Mouse (Mus musculus) frontal cortex, postnatal 14 days (tissue): Measurements from ENCODE around the gene Ggt1.
A peak's percentile ranks its signal among the peaks of the same experiment; 100 is the strongest.

Experiments used
- DNase-seq, 2 experiments: peaks; one replicate each; pipeline ENCODE4 v3.0.0; 2022; ENCODE audit warnings: low spot score in 2 of 2

The Ggt1 gene

GRCm38 (mm10) chr10:75571937-75572336, 10.5 kb downstream of the Ggt1 start:
- DNase-seq, result no peak

GRCm38 (mm10) chr10:75573181-75573580, 11.8 kb downstream of the Ggt1 start:
- no peak for DNase-seq

- no peak for DNase-seq
Measured at GRCm38 (mm10) chr10:75573965-75574364, 12.6 kb downstream of the Ggt1 start.

- no peak for DNase-seq
Measured at GRCm38 (mm10) chr10:75579129-75579528, 17.7 kb downstream of the Ggt1 start.

GRCm38 (mm10) chr10:75585876-75586552, 24.6 kb downstream of the Ggt1 start:
- peak; percentile 74 to 88 for DNase-seq

GRCm38 (mm10) chr10:75586553-75586879, 25.1 kb downstream of the Ggt1 start:
- no peak for DNase-seq

- DNase-seq, result no peak
Measured at GRCm38 (mm10) chr10:75587781-75588180, 26.4 kb downstream of the Ggt1 start.

GRCm38 (mm10) chr10:75588336-75588735, 26.9 kb downstream of the Ggt1 start:
- DNase-seq, result no peak

- no peak for DNase-seq
Measured at GRCm38 (mm10) chr10:75589129-75589528, 27.7 kb downstream of the Ggt1 start, which contains the start of gene Ggt5. Gene Ggt5 (plus strand): TSS chr10:75589340.

GRCm38 (mm10) chr10:75589651-75590050, 28.2 kb downstream of the Ggt1 start:
- DNase-seq, result no peak

- DNase-seq, result no peak
Measured at GRCm38 (mm10) chr10:75591211-75591894, 29.9 kb downstream of the Ggt1 start.

GRCm38 (mm10) chr10:75592585-75592984, 31.2 kb downstream of the Ggt1 start:
- no peak for DNase-seq

- DNase-seq, result no peak
Measured at GRCm38 (mm10) chr10:75595981-75596380, 34.6 kb downstream of the Ggt1 start.

GRCm38 (mm10) chr10:75600189-75600730, 38.9 kb downstream of the Ggt1 start:
- no peak for DNase-seq

GRCm38 (mm10) chr10:75605162-75605846, 43.9 kb downstream of the Ggt1 start:
- no peak for DNase-seq

GRCm38 (mm10) chr10:75607253-75607652, 45.8 kb downstream of the Ggt1 start:
- no peak for DNase-seq

GRCm38 (mm10) chr10:75608975-75609374, 47.6 kb downstream of the Ggt1 start:
- DNase-seq, result no peak

GRCm38 (mm10) chr10:75610486-75610885, 49.1 kb downstream of the Ggt1 start:
- no peak for DNase-seq

GRCm38 (mm10) chr10:75616044-75616443, 54.6 kb downstream of the Ggt1 start:
- no peak for DNase-seq

GRCm38 (mm10) chr10:75620818-75621217, 59.4 kb downstream of the Ggt1 start:
- DNase-seq, result no peak

- no peak for DNase-seq
Measured at GRCm38 (mm10) chr10:75625920-75626319, 64.5 kb downstream of the Ggt1 start.

GRCm38 (mm10) chr10:75626991-75627390, 65.6 kb downstream of the Ggt1 start:
- no peak for DNase-seq

GRCm38 (mm10) chr10:75627490-75627889, 66.1 kb downstream of the Ggt1 start:
- DNase-seq, result no peak
